Mouse (Mus musculus) neural tube, embryonic 13.5 days (tissue): Measurements from ENCODE around the gene Cirbp. TPM values are rescaled to one million over a fixed set of nuclear protein-coding genes. Genes with fewer than 3 reads are reported as not detected.

Experiments used
- ATAC-seq: fragments of 200-750 bp; cut with Nextera tagmentation; 2 replicates; pipeline ENCODE4 v1.8.0; 2017; ENCODE audit warnings: low read depth, mild to moderate bottlenecking, moderate TSS enrichment, moderate library complexity
- H3K27ac ChIP-seq: fragments of 300-500 bp; sonication (generic); replicated peaks from 2 replicates; pipeline ENCODE4 v1.5.1; 2015; ENCODE audit warnings: moderate library complexity, mild to moderate bottlenecking, inconsistent platforms
- H3K27me3 ChIP-seq: fragments of 300-500 bp; sonication (generic); 2 replicates; pipeline ENCODE4 v1.6.1; 2015; ENCODE audit warnings: mild to moderate bottlenecking, inconsistent platforms
- H3K36me3 ChIP-seq: fragments of 300-500 bp; sonication (generic); 2 replicates; pipeline ENCODE4 v1.6.1; 2015; ENCODE audit warnings: mild to moderate bottlenecking, inconsistent platforms
- H3K4me1 ChIP-seq: fragments of 300-500 bp; sonication (generic); replicated peaks from 2 replicates; pipeline ENCODE4 v1.6.1; 2015; ENCODE audit warnings: inconsistent platforms
- H3K4me2 ChIP-seq: fragments of 300-500 bp; sonication (generic); 2 replicates; pipeline ENCODE4 v1.6.1; 2015; ENCODE audit warnings: inconsistent platforms, mild to moderate bottlenecking, moderate library complexity
- H3K4me3 ChIP-seq: fragments of 300-500 bp; sonication (generic); 2 replicates; pipeline ENCODE4 v1.5.1; 2015; ENCODE audit warnings: mild to moderate bottlenecking, inconsistent platforms
- H3K9ac ChIP-seq: fragments of 300-500 bp; sonication (generic); 2 replicates; pipeline ENCODE4 v1.6.1; 2015; ENCODE audit warnings: moderate library complexity, mild to moderate bottlenecking, inconsistent platforms
- H3K9me3 ChIP-seq: fragments of 300-500 bp; sonication (generic); 2 replicates; pipeline ENCODE4 v1.6.1; 2016; ENCODE audit warnings: inconsistent platforms
- WGBS: fragments of 180-500 bp; shearing (Covaris S2); methylation state at CpG from one replicate; pipeline ENCODE4 v1.1.7; 2015; 5-methylcytosine and 5-hydroxymethylcytosine counted together
- polyA plus RNA-seq: library from polyadenylated mRNA; unstranded; fragments of >200 nt; fragmentation: Nextera tagmentation; extraction: Ambion mirVana; gene quantifications from 2 replicates; pipeline ENCODE4 v1.2.1, GENCODE M21; 2015

Gene Cirbp
- polyA plus RNA-seq, 1 experiment from 2014 or later: 325 TPM

DNA sequence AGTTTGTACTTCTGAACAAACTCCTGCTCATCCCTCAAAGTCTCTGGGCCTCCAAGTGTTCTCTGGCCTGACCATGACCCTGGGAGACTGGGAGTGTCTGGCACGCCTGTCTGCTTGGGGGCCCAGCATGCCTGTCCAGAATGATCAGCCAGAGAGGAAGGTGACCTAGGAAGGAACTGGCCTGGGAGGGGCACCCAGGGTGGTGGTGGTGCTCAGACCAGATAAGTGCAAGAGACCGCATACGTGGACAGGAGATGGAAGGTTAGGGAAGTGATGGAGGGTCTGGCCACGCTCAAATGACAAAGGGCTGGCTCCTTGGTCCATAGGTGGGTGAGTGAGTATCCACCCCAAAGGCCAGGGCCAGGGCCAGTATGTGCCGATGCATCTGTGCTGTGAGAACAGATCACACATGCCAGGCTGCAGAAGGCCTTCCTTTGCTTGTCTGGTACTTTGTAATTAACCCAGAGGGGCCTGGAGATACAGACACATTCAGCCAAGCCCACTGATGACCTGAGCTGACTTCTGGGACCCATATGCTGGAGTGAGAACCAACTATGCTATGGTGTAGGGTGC is 18.6 kb upstream of the Cirbp start:
- peaks cover 60% of the 10 kb centered on the region for H3K4me1 ChIP-seq
- peaks cover 47% of the 10 kb centered on the region for H3K36me3 ChIP-seq
- 71% methylated on average over 5 of the region's 5 CpGs for WGBS
- H3K27ac ChIP-seq: peak overlapping the region; percentile 100
- peak overlapping the region; percentile 69 for H3K4me2 ChIP-seq
- no peaks in the 10 kb centered on the region for H3K27me3 ChIP-seq
- no peaks in the 10 kb centered on the region for H3K9me3 ChIP-seq
- H3K4me3 ChIP-seq: peak overlapping the region; percentile 98
- H3K9ac ChIP-seq: peak overlapping the region; percentile 100
- ATAC-seq: no peak

DNA sequence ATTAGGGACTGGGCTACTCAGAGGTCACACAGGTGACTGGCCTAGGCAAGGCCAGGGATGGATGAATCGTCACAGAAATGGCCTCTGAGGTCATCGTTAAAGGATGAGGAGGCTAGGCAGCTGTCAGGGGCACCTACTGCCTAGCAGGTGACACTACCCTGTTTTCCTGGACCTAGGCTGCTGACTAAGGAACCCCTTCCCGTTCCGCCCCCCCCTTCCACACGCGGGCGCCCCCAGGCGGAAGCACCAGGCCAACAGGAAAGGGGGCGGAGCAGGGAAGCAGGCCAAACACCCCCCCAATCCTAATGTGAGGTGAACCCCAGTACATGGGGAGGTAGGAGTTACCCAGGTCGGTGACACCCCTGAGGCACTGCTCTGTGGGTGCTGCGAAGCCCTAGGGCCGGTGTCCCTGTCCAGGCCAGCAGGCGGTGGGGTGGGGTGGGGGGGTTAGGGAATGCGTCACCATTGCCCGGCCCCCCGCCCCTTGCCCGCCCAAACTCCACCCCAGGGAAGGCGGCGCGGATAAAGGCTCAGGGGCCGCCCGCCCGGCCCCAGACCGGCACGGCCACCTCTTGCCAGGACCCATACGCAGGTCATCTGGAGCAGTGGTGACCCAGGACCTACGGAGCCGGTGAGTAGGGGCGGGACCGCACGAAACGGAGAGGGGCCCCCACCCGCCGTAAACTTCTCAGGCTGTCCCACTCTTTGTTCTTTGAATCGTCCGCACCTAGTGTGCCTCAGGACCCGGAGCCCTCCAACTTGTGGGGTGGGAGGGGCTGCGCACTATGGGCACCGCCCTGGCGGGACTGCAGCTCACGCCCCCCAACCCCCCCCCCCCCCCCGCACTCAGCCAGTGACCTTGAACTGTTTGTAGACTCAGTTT is 17.8 kb upstream of the Cirbp start, which contains the start of gene Midn:
TSS of gene Midn (plus strand) at position 554 of the 883 bp plus-strand sequence.
- H3K4me2 ChIP-seq: peak within 1 kb of the TSS; percentile 69
- H3K4me3 ChIP-seq: peak within 1 kb of the TSS; percentile 98
- under 1% methylated on average over 40 of the region's 42 CpGs for WGBS
- peak within 1 kb of the TSS; percentile 100 for H3K27ac ChIP-seq
- peak; percentile 13 for ATAC-seq
- peaks cover 62% of the 10 kb centered on the region for H3K4me1 ChIP-seq
- H3K36me3 ChIP-seq: peaks cover 54% of the 10 kb centered on the region
- H3K27me3 ChIP-seq: no peaks in the 10 kb centered on the region
- peak within 1 kb of the TSS; percentile 100 for H3K9ac ChIP-seq
- H3K9me3 ChIP-seq: no peaks in the 10 kb centered on the region

DNA sequence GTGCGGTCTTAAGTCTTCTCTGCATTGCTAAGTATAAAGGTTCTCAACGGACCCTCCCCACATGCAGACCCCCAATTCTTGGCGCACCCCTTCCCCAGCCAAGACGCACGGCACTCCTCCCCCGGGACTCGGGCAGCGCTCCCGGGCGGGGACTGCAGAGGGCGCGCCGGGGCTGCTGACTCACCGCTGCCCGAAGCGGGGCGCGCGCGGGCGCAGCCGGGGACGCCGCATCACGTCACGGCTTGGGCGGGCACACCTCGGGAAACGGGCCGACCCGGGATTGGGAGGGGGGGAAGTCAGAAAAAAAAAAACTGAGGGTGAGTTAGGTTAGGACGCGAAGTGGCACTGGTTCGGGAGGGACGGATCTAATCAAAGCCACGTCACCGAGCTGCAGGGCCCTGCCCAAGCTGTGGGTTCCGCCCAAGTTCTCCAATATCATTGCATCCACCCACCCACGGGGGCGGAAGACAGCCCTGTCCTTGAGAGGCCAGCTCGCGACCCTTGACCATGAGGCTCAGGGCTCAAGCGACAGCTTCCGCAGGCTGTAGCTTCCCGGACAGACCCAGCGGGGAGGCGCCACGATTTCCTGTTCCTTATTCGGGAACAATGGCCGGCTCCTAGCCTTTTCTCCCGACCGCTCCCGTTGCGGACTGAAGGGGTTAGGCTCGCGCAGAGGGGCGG is 17.0 kb upstream of the Cirbp start:
- H3K4me2 ChIP-seq: peak overlapping the region; percentile 69
- no peaks in the 10 kb centered on the region for H3K27me3 ChIP-seq
- no peaks in the 10 kb centered on the region for H3K9me3 ChIP-seq
- peak overlapping the region; percentile 100 for H3K9ac ChIP-seq
- peaks cover 62% of the 10 kb centered on the region for H3K4me1 ChIP-seq
- peaks cover 59% of the 10 kb centered on the region for H3K36me3 ChIP-seq
- peak; percentile 36 for ATAC-seq
- under 1% methylated on average over 56 of the region's 57 CpGs for WGBS
- peak overlapping the region; percentile 100 for H3K27ac ChIP-seq
- peak overlapping the region; percentile 98 for H3K4me3 ChIP-seq

DNA sequence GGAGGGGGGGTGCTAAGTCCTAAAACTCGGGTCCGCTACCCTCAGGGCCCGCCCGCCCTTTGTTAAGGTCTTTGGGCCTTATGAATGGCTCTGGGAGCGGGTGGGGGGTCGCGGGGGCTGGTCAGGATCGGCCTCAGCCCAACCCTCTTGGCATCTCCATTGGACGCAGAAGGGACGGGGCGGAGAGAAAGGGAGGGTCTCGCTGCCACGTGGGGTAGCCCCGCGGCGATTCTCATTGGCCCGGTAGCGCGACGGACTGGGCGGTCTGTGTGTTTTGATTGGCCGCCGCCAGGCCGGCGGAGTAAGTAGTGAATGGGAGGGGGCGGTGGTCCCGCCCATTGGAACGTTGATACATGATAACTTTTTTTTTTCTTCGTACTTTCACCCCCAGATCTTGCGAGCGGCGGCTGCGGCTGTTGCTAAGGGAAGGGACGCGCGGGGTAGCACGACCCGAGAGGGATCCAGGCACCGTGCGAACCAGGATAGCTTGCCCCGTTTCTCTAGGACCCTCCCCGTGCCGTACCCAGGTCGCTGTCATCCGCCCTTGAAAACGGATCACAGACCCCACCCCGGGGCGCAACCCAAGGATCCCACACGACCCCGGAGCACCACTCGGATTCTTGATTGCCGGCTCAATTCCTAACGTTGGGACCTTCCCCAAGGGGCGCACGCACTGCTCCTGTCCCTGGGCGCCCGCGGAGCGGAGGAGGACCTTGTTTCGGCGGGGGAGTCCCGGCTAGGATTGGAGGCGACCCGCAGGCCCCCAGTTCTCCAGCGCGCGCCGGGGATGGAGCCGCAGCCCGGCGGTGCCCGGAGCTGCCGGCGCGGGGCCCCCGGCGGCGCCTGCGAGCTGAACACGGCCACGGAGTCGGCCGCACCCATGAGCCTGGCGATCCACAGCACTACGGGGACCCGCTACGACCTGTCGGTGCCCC is 16.2 kb upstream of the Cirbp start:
- H3K9me3 ChIP-seq: no peaks in the 10 kb centered on the region
- peaks cover 59% of the 10 kb centered on the region for H3K36me3 ChIP-seq
- under 1% methylated on average over 88 of the region's 88 CpGs for WGBS
- H3K4me2 ChIP-seq: peak overlapping the region; percentile 94
- H3K4me1 ChIP-seq: peaks cover 65% of the 10 kb centered on the region
- no peaks in the 10 kb centered on the region for H3K27me3 ChIP-seq
- H3K9ac ChIP-seq: peak overlapping the region; percentile 100
- ATAC-seq: peak; percentile 85
- peak overlapping the region; percentile 98 for H3K4me3 ChIP-seq
- peak overlapping the region; percentile 100 for H3K27ac ChIP-seq

GRCm38 (mm10) chr10:80150226-80151210 is 15.3 kb upstream of the Cirbp start:
- ATAC-seq: no peak
- Histone ChIP-seq H3K27ac (peak overlapping the region; percentile 100), H3K9ac (peak overlapping the region; percentile 100), H3K4me1 (peaks cover 66% of the 10 kb centered on the region), H3K4me2 (peak overlapping the region; percentile 94), H3K4me3 (peak overlapping the region; percentile 98), H3K9me3 (no peaks in the 10 kb centered on the region), H3K27me3 (no peaks in the 10 kb centered on the region), H3K36me3 (peaks cover 59% of the 10 kb centered on the region)
- 0% methylated on average over 52 of the region's 71 CpGs for WGBS

GRCm38 (mm10) chr10:80151211-80152034 is 14.4 kb upstream of the Cirbp start:
- Histone ChIP-seq H3K9ac (peak overlapping the region; percentile 100), H3K4me1 (peaks cover 66% of the 10 kb centered on the region), H3K36me3 (peaks cover 59% of the 10 kb centered on the region), H3K4me3 (peak overlapping the region; percentile 98), H3K9me3 (no peaks in the 10 kb centered on the region), H3K27me3 (no peaks in the 10 kb centered on the region), H3K4me2 (peak overlapping the region; percentile 94), H3K27ac (peak overlapping the region; percentile 100)
- no peak for ATAC-seq
- 0% methylated on average over 24 of the region's 26 CpGs for WGBS

GRCm38 (mm10) chr10:80152071-80152872 is 13.5 kb upstream of the Cirbp start:
- 7% methylated on average over 15 of the region's 15 CpGs for WGBS
- Histone ChIP-seq H3K36me3 (peaks cover 63% of the 10 kb centered on the region), H3K27me3 (no peaks in the 10 kb centered on the region), H3K4me1 (peaks cover 67% of the 10 kb centered on the region), H3K9ac (peak overlapping the region; percentile 100), H3K4me2 (peak overlapping the region; percentile 94), H3K4me3 (peak overlapping the region; percentile 98), H3K9me3 (no peaks in the 10 kb centered on the region), H3K27ac (peak overlapping the region; percentile 100)
- ATAC-seq: no peak

DNA sequence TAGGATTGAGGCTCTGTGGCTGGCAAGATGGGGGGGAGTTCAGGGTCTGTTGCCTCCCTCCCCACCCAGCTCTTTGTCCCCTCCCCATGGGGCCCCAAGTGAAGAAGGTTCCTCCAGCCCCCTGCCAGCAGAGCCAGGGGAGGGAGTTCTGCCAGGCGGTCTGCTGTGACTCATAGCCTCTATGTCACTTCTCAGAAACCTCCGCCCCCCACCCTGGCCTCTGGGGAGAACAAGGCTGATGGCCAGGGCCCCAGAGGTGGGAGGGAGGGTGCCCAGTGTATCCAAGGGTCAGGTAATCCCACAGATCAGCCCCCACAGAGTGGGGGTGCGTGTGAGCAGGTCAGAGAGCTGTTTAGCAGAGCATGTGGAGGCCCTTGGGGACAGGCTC is 12.9 kb upstream of the Cirbp start:
- peak overlapping the region; percentile 100 for H3K27ac ChIP-seq
- no peak for ATAC-seq
- peak overlapping the region; percentile 98 for H3K4me3 ChIP-seq
- H3K27me3 ChIP-seq: no peaks in the 10 kb centered on the region
- H3K4me1 ChIP-seq: peaks cover 66% of the 10 kb centered on the region
- peak overlapping the region; percentile 94 for H3K4me2 ChIP-seq
- peak overlapping the region; percentile 100 for H3K9ac ChIP-seq
- peaks cover 67% of the 10 kb centered on the region for H3K36me3 ChIP-seq
- 43% methylated on average over 3 of the region's 3 CpGs for WGBS
- no peaks in the 10 kb centered on the region for H3K9me3 ChIP-seq

GRCm38 (mm10) chr10:80153713-80154112 is 12.1 kb upstream of the Cirbp start:
- peaks cover 71% of the 10 kb centered on the region for H3K4me1 ChIP-seq

More at GRCm38 (mm10) chr10:80153713-80154112, 12.1 kb upstream of the Cirbp start:
- Histone ChIP-seq H3K27me3 (no peaks in the 10 kb centered on the region), H3K27ac (peak overlapping the region; percentile 100), H3K4me2 (peak overlapping the region; percentile 94), H3K36me3 (peaks cover 69% of the 10 kb centered on the region), H3K4me3 (peak overlapping the region; percentile 98), H3K9me3 (no peaks in the 10 kb centered on the region), H3K9ac (peak overlapping the region; percentile 100)
- ATAC-seq: no peak
- WGBS: 86% methylated on average over 19 of the region's 19 CpGs
